Mouse (Mus musculus): ENCODE results near the gene Efemp2. TPM values are rescaled to one million over a fixed set of nuclear protein-coding genes. Genes with fewer than 3 reads are reported as not detected.

Efemp2 gene
- polyA plus RNA-seq, 1 experiment: 81.3 TPM

GRCm38 (mm10) chr19:5474281-5475068, 721 bp downstream of the Efemp2 start:
- Histone ChIP-seq H3K79me2 (ENCODE audit: control insufficient read depth, insufficient read depth) (peaks cover 19% of the 10 kb centered on the region), H3K36me3 (ENCODE audit: control insufficient read depth, insufficient read depth) (peaks cover 5% of the 10 kb centered on the region), H3K4me3 (peak overlapping the region; percentile 62), H3K4me2 (ENCODE audit: low read depth) (peak overlapping the region; percentile 95), H3K27me3 (ENCODE audit: control insufficient read depth, insufficient read depth, insufficient read length) (no peaks in the 10 kb centered on the region), H3ac (ENCODE audit: control insufficient read depth, insufficient read length) (peak overlapping the region; percentile 75)
- TF ChIP-seq POLR2AphosphoS2 (IDR thresholded peaks at IDR 0.05; ENCODE audit: insufficient read length, low read depth): peak; percentile 51
- TF ChIP-seq POLR2A (IDR thresholded peaks at IDR 0.05; ENCODE audit: insufficient read length, low read depth): peak; percentile 73
- TF ChIP-seq E2F4 (IDR thresholded peaks at IDR 0.05; ENCODE audit: insufficient read depth): no peak
- TF ChIP-seq TCF12 (IDR thresholded peaks at IDR 0.05; ENCODE audit: insufficient read depth, poor library complexity, severe bottlenecking): no peak
- TF ChIP-seq MAX (IDR thresholded peaks at IDR 0.05; ENCODE audit: low read depth): no peak
- TF ChIP-seq SRF (IDR thresholded peaks at IDR 0.05; ENCODE audit: control insufficient read depth, insufficient read length, low read depth): no peak
- peak in 1 of 3 experiments; percentile 12 for TF ChIP-seq MYOG (IDR thresholded peaks at IDR 0.05; ENCODE audit: control insufficient read depth in 1 of 3, insufficient read depth in 1 of 3, insufficient read length in 2 of 3, low read depth in 2 of 3)
- no peak for TF ChIP-seq TCF3 (IDR thresholded peaks at IDR 0.05; ENCODE audit: insufficient read length, low read depth)

GRCm38 (mm10) chr19:5475069-5475714, 1.4 kb downstream of the Efemp2 start:
- TF ChIP-seq E2F4 (IDR thresholded peaks at IDR 0.05; ENCODE audit: insufficient read depth) (no peak), POLR2A (IDR thresholded peaks at IDR 0.05; ENCODE audit: insufficient read length, low read depth) (peak; percentile 34), POLR2AphosphoS2 (IDR thresholded peaks at IDR 0.05; ENCODE audit: insufficient read length, low read depth) (peak; percentile 17)
- no peaks in the 10 kb centered on the region for H3K27me3 ChIP-seq (ENCODE audit: control insufficient read depth, insufficient read depth, insufficient read length)
- H3K4me3 ChIP-seq: peak overlapping the region; percentile 62
- peak overlapping the region; percentile 75 for H3ac ChIP-seq (ENCODE audit: control insufficient read depth, insufficient read length)
- H3K4me2 ChIP-seq (ENCODE audit: low read depth): peak overlapping the region; percentile 90
- peaks cover 5% of the 10 kb centered on the region for H3K36me3 ChIP-seq (ENCODE audit: control insufficient read depth, insufficient read depth)
- peaks cover 19% of the 10 kb centered on the region for H3K79me2 ChIP-seq (ENCODE audit: control insufficient read depth, insufficient read depth)

- H3K4me3 ChIP-seq: no peak overlapping the region
- H3K4me2 ChIP-seq (ENCODE audit: low read depth): no peak overlapping the region
- TF ChIP-seq MAX (IDR thresholded peaks at IDR 0.05; ENCODE audit: low read depth) (no peak), TCF12 (IDR thresholded peaks at IDR 0.05; ENCODE audit: insufficient read depth, poor library complexity, severe bottlenecking) (no peak), CEBPB (IDR thresholded peaks at IDR 0.05; ENCODE audit: insufficient read depth, poor library complexity, severe bottlenecking) (no peak), E2F4 (IDR thresholded peaks at IDR 0.05; ENCODE audit: insufficient read depth) (no peak), USF1 (IDR thresholded peaks at IDR 0.05; ENCODE audit: low read depth) (no peak), POLR2AphosphoS2 (IDR thresholded peaks at IDR 0.05; ENCODE audit: insufficient read length, low read depth) (no peak)
- H3ac ChIP-seq (ENCODE audit: control insufficient read depth, insufficient read length): no peak overlapping the region
- H3K27me3 ChIP-seq (ENCODE audit: control insufficient read depth, insufficient read depth, insufficient read length): no peaks in the 10 kb centered on the region
- H3K79me2 ChIP-seq (ENCODE audit: control insufficient read depth, insufficient read depth): peaks cover 19% of the 10 kb centered on the region
- peaks cover 9% of the 10 kb centered on the region for H3K36me3 ChIP-seq (ENCODE audit: control insufficient read depth, insufficient read depth)
Observed at GRCm38 (mm10) chr19:5477004-5477667, 3.4 kb downstream of the Efemp2 start.

GRCm38 (mm10) chr19:5477668-5478300, 4.0 kb downstream of the Efemp2 start:
- Histone ChIP-seq H3K36me3 (ENCODE audit: control insufficient read depth, insufficient read depth) (peaks cover 9% of the 10 kb centered on the region), H3ac (ENCODE audit: control insufficient read depth, insufficient read length) (no peak overlapping the region)
- TF ChIP-seq MAX (IDR thresholded peaks at IDR 0.05; ENCODE audit: low read depth): no peak
- TF ChIP-seq MYOD1 (IDR thresholded peaks at IDR 0.05; ENCODE audit: control insufficient read depth in 1 of 3, insufficient read length in 2 of 3, low read depth in 2 of 3): no peak
- TF ChIP-seq TCF3 (IDR thresholded peaks at IDR 0.05; ENCODE audit: insufficient read length, low read depth): no peak
- no peak for TF ChIP-seq MYOG (IDR thresholded peaks at IDR 0.05; ENCODE audit: control insufficient read depth in 1 of 3, insufficient read depth in 1 of 3, insufficient read length in 2 of 3, low read depth in 2 of 3)
- TF ChIP-seq CEBPB (IDR thresholded peaks at IDR 0.05; ENCODE audit: insufficient read depth, poor library complexity, severe bottlenecking): no peak
- peak; percentile 5 for TF ChIP-seq POLR2AphosphoS2 (IDR thresholded peaks at IDR 0.05; ENCODE audit: insufficient read length, low read depth)

GRCm38 (mm10) chr19:5480016-5480415, 6.3 kb downstream of the Efemp2 start:
- Histone ChIP-seq H3ac (ENCODE audit: control insufficient read depth, insufficient read length) (no peak overlapping the region), H3K4me3 (no peak overlapping the region), H3K27me3 (ENCODE audit: control insufficient read depth, insufficient read depth, insufficient read length) (no peaks in the 10 kb centered on the region), H3K79me2 (ENCODE audit: control insufficient read depth, insufficient read depth) (peaks cover 13% of the 10 kb centered on the region), H3K4me2 (ENCODE audit: low read depth) (no peak overlapping the region), H3K36me3 (ENCODE audit: control insufficient read depth, insufficient read depth) (peaks cover 20% of the 10 kb centered on the region)
- peak; percentile 72 for TF ChIP-seq POLR2AphosphoS2 (IDR thresholded peaks at IDR 0.05; ENCODE audit: insufficient read length, low read depth)
- TF ChIP-seq CEBPB (IDR thresholded peaks at IDR 0.05; ENCODE audit: insufficient read depth, poor library complexity, severe bottlenecking): no peak
- TF ChIP-seq MAX (IDR thresholded peaks at IDR 0.05; ENCODE audit: low read depth): no peak
- peak in 2 of 3 experiments; percentile 12 to 51 for TF ChIP-seq MYOG (IDR thresholded peaks at IDR 0.05; ENCODE audit: control insufficient read depth in 1 of 3, insufficient read depth in 1 of 3, insufficient read length in 2 of 3, low read depth in 2 of 3)
- TF ChIP-seq MYOD1 (IDR thresholded peaks at IDR 0.05; ENCODE audit: control insufficient read depth in 1 of 3, insufficient read length in 2 of 3, low read depth in 2 of 3): peak in 2 of 3 experiments; percentile 54 to 69
- TF ChIP-seq TCF3 (IDR thresholded peaks at IDR 0.05; ENCODE audit: insufficient read length, low read depth): no peak
- TF ChIP-seq SRF (IDR thresholded peaks at IDR 0.05; ENCODE audit: control insufficient read depth, insufficient read length, low read depth): no peak
- TF ChIP-seq REST (IDR thresholded peaks at IDR 0.05; ENCODE audit: insufficient read depth, insufficient read length): no peak
- peak; percentile 10 for TF ChIP-seq POLR2A (IDR thresholded peaks at IDR 0.05; ENCODE audit: insufficient read length, low read depth)
- no peak for TF ChIP-seq USF1 (IDR thresholded peaks at IDR 0.05; ENCODE audit: low read depth)
- TF ChIP-seq E2F4 (IDR thresholded peaks at IDR 0.05; ENCODE audit: insufficient read depth): no peak
- no peak for TF ChIP-seq TCF12 (IDR thresholded peaks at IDR 0.05; ENCODE audit: insufficient read depth, poor library complexity, severe bottlenecking)

More at GRCm38 (mm10) chr19:5477668-5478300, 4.0 kb downstream of the Efemp2 start:
- Histone ChIP-seq H3K27me3 (ENCODE audit: control insufficient read depth, insufficient read depth, insufficient read length) (no peaks in the 10 kb centered on the region), H3K4me3 (no peak overlapping the region), H3K4me2 (ENCODE audit: low read depth) (no peak overlapping the region), H3K79me2 (ENCODE audit: control insufficient read depth, insufficient read depth) (peaks cover 19% of the 10 kb centered on the region)

Data from myocyte (in vitro differentiated cells).